Mouse (Mus musculus) liver, adult 2 months (tissue): ENCODE results near the gene Gorasp2. TPM values are rescaled to one million over a fixed set of nuclear protein-coding genes. Genes with fewer than 3 reads are reported as not detected.

Experiments used
- DNase-seq: peaks from one replicate; pipeline ENCODE4 v3.0.0-alpha.2; 2011; ENCODE audit warnings: low read depth, low spot score; ENCODE audit errors: extremely low read depth
- H3K27ac ChIP-seq: fragments of 200-500 bp; replicated peaks from 2 replicates; pipeline ENCODE4 v1.5.1; 2012; ENCODE audit warnings: low read depth, mild to moderate bottlenecking, control low read depth, inconsistent platforms, low read length; ENCODE audit not compliant: insufficient read depth
- H3K27me3 ChIP-seq: fragments of 200-500 bp; 2 replicates; pipeline ENCODE4 v1.6.1; 2012; ENCODE audit warnings: mild to moderate bottlenecking, moderate library complexity, low read length, inconsistent platforms; ENCODE audit not compliant: control insufficient read depth, insufficient read depth
- H3K36me3 ChIP-seq: fragments of 200-500 bp; 2 replicates; pipeline ENCODE4 v1.6.1; 2012; ENCODE audit warnings: low read length, inconsistent platforms; ENCODE audit not compliant: control insufficient read depth, insufficient read depth
- H3K4me1 ChIP-seq: fragments of 200-500 bp; 2 replicates; pipeline ENCODE4 v1.6.1; 2011; ENCODE audit warnings: low read length; ENCODE audit not compliant: control insufficient read depth, insufficient read depth
- H3K4me3 ChIP-seq: fragments of 200-500 bp; 2 replicates; pipeline ENCODE4 v1.5.1; 2011; ENCODE audit warnings: low read depth, mild to moderate bottlenecking, control low read depth, low read length, moderate library complexity; ENCODE audit not compliant: insufficient read depth
- H3K79me2 ChIP-seq: fragments of 200-500 bp; 2 replicates; pipeline ENCODE4 v1.6.1; 2012; ENCODE audit warnings: inconsistent platforms, mild to moderate bottlenecking, low read length, moderate library complexity; ENCODE audit not compliant: control insufficient read depth, insufficient read depth
- H3K9ac ChIP-seq: fragments of 200-500 bp; 2 replicates; pipeline ENCODE4 v1.6.1; 2012; ENCODE audit warnings: low read depth, mild to moderate bottlenecking, control low read depth, inconsistent platforms, low read length
- CTCF ChIP-seq: fragments of 200-500 bp; IDR thresholded peaks from 2 replicates; pipeline ENCODE4 v1.5.1; 2011; ENCODE audit warnings: low read depth, low read length, control low read depth
- POLR2A ChIP-seq: fragments of 200-500 bp; IDR thresholded peaks from 2 replicates; pipeline ENCODE4 v1.6.1; 2011; ENCODE audit warnings: low read length, control low read depth; ENCODE audit not compliant: insufficient read depth; ENCODE audit errors: extremely low read depth
- WGBS: fragments of 180-500 bp; shearing (Covaris S2); methylation state at CpG from one replicate; pipeline ENCODE4 v1.1.7; 2018; 5-methylcytosine and 5-hydroxymethylcytosine counted together
- polyA plus RNA-seq: library from polyadenylated mRNA; depleted of rRNA; stranded (reverse); fragments of >200 nt; gene quantifications from 2 replicates; pipeline ENCODE4 v1.2.3, GENCODE M21; 2012
- total RNA-seq: library from RNA; depleted of rRNA; stranded (reverse); fragments of >200 nt; gene quantifications from 2 replicates; pipeline ENCODE4 v1.2.3, GENCODE M21; 2014

Gene Gorasp2
- total and polyA plus RNA-seq, 2 experiments: 28.6 to 94.4 TPM

- no peak for DNase-seq
- H3K4me3 ChIP-seq: no peak overlapping the region
- H3K79me2 ChIP-seq: peaks cover 28% of the 10 kb centered on the region; the same call in 1 of the 2 replicates
- H3K27me3 ChIP-seq: no peaks in the 10 kb centered on the region
- H3K27ac ChIP-seq: no peak overlapping the region
- WGBS: 63% methylated on average over 5 of the region's 5 CpGs
- no peak overlapping the region for H3K9ac ChIP-seq
- peaks cover 24% of the 10 kb centered on the region for H3K4me1 ChIP-seq
- no peaks in the 10 kb centered on the region for H3K36me3 ChIP-seq
- no peak for TF ChIP-seq CTCF
- TF ChIP-seq POLR2A: no peak
Observed at GRCm38 (mm10) chr2:70663764-70664163, 2.4 kb downstream of the Gorasp2 start.

GRCm38 (mm10) chr2:70667016-70667415, 5.6 kb downstream of the Gorasp2 start:
- no peak overlapping the region for H3K9ac ChIP-seq
- no peak for DNase-seq
- 59% methylated on average over 7 of the region's 7 CpGs for WGBS
- no peak for TF ChIP-seq POLR2A
- no peak for TF ChIP-seq CTCF
- no peaks in the 10 kb centered on the region for H3K27me3 ChIP-seq
- H3K27ac ChIP-seq: no peak overlapping the region; the same call in 1 of the 2 replicates
- no peaks in the 10 kb centered on the region for H3K36me3 ChIP-seq
- H3K4me3 ChIP-seq: no peak overlapping the region
- peaks cover 40% of the 10 kb centered on the region; the same call in 1 of the 2 replicates for H3K79me2 ChIP-seq
- peaks cover 33% of the 10 kb centered on the region for H3K4me1 ChIP-seq

GRCm38 (mm10) chr2:70669241-70669640, 7.9 kb downstream of the Gorasp2 start:
- Histone ChIP-seq H3K4me1 (peaks cover 40% of the 10 kb centered on the region), H3K36me3 (no peaks in the 10 kb centered on the region), H3K27me3 (no peaks in the 10 kb centered on the region), H3K4me3 (no peak overlapping the region), H3K27ac (no peak overlapping the region), H3K79me2 (peaks cover 32% of the 10 kb centered on the region; the same call in 1 of the 2 replicates), H3K9ac (no peak overlapping the region)
- TF ChIP-seq CTCF (no peak), POLR2A (no peak)
- 87% methylated on average over 2 of the region's 2 CpGs for WGBS
- DNase-seq: no peak

GRCm38 (mm10) chr2:70669896-70670295, 8.5 kb downstream of the Gorasp2 start:
- DNase-seq: no peak
- H3K27me3 ChIP-seq: no peaks in the 10 kb centered on the region
- no peak for TF ChIP-seq CTCF
- no peak for TF ChIP-seq POLR2A
- 23% methylated on average over 2 of the region's 2 CpGs for WGBS
- H3K36me3 ChIP-seq: no peaks in the 10 kb centered on the region
- no peak overlapping the region for H3K9ac ChIP-seq
- H3K79me2 ChIP-seq: peaks cover 31% of the 10 kb centered on the region; the same call in 1 of the 2 replicates
- H3K27ac ChIP-seq: no peak overlapping the region
- H3K4me3 ChIP-seq: no peak overlapping the region
- H3K4me1 ChIP-seq: peaks cover 41% of the 10 kb centered on the region

GRCm38 (mm10) chr2:70672476-70672875, 11.1 kb downstream of the Gorasp2 start:
- no peaks in the 10 kb centered on the region for H3K27me3 ChIP-seq
- H3K9ac ChIP-seq: no peak overlapping the region
- no peak overlapping the region for H3K4me3 ChIP-seq
- DNase-seq: no peak
- no peak for TF ChIP-seq CTCF
- no peak for TF ChIP-seq POLR2A
- 69% methylated on average over 2 of the region's 2 CpGs for WGBS
- peaks cover 31% of the 10 kb centered on the region; the same call in 1 of the 2 replicates for H3K79me2 ChIP-seq
- peaks cover 25% of the 10 kb centered on the region for H3K4me1 ChIP-seq
- H3K27ac ChIP-seq: no peak overlapping the region
- H3K36me3 ChIP-seq: peaks cover 2% of the 10 kb centered on the region; the same call in 1 of the 2 replicates

- Histone ChIP-seq H3K27ac (peak overlapping the region; percentile 67), H3K79me2 (peaks cover 26% of the 10 kb centered on the region; the same call in 1 of the 2 replicates), H3K36me3 (peaks cover 9% of the 10 kb centered on the region), H3K4me1 (peaks cover 25% of the 10 kb centered on the region), H3K4me3 (no peak overlapping the region), H3K9ac (no peak overlapping the region), H3K27me3 (no peaks in the 10 kb centered on the region)
- TF ChIP-seq POLR2A: no peak
- no peak for TF ChIP-seq CTCF
- 42% methylated on average over 7 of the region's 7 CpGs for WGBS
- peak; percentile 95 for DNase-seq
Observed at GRCm38 (mm10) chr2:70673445-70674126, 12.2 kb downstream of the Gorasp2 start.
